Mouse (Mus musculus): ENCODE measurements around the gene Actbl2. TPM values are rescaled to one million over a fixed set of nuclear protein-coding genes. Genes with fewer than 3 reads are reported as not detected.
A peak's percentile ranks its signal among the peaks of the same experiment; 100 is the strongest.

The Actbl2 gene
- not detected for total RNA-seq (2021)

GRCm38 (mm10) chr13:111254713-111255112, at the start of gene Actbl2:
Actbl2 (plus strand) TSS chr13:111255013.
- no peak for DNase-seq
- intact Hi-C loops (cut with DNase I) = no loop called here

GRCm38 (mm10) chr13:111210649-111211378, 44.0 kb upstream of the Actbl2 start:
- intact Hi-C loops (cut with DNase I) = no loop called here
- DNase-seq = peak; percentile 28 to 32

- intact Hi-C loops (cut with DNase I) = no loop called here
- DNase-seq = no peak
Measured at GRCm38 (mm10) chr13:111228768-111229167, 26.0 kb upstream of the Actbl2 start.

- no peak for DNase-seq
- intact Hi-C loops (cut with DNase I) = no loop called here
Measured at GRCm38 (mm10) chr13:111229541-111229940, 25.3 kb upstream of the Actbl2 start.

- DNase-seq = no peak
- intact Hi-C loops (cut with DNase I) = loop anchor here (10.0 kb wide), 1 partner anchor 528 kb away; no protein-coding TSS in a partner anchor
Measured at GRCm38 (mm10) chr13:111232416-111232815, 22.4 kb upstream of the Actbl2 start.

GRCm38 (mm10) chr13:111233356-111233755, 21.5 kb upstream of the Actbl2 start:
- intact Hi-C loops (cut with DNase I) = loop anchor here (10.0 kb wide), 1 partner anchor 529 kb away; no protein-coding TSS in a partner anchor
- DNase-seq = no peak

- intact Hi-C loops (cut with DNase I) = loop anchor here (10.0 kb wide), 1 partner anchor 530 kb away; no protein-coding TSS in a partner anchor
- no peak for DNase-seq
Measured at GRCm38 (mm10) chr13:111234573-111234972, 20.2 kb upstream of the Actbl2 start.

GRCm38 (mm10) chr13:111235719-111236166, 19.1 kb upstream of the Actbl2 start:
- peak; percentile 23 to 24 for DNase-seq
- intact Hi-C loops (cut with DNase I) = loop anchor here (5.0 to 10.0 kb wide), 2 partner anchors 368 to 531 kb away; no protein-coding TSS in a partner anchor

GRCm38 (mm10) chr13:111236461-111236864, 18.4 kb upstream of the Actbl2 start:
- intact Hi-C loops (cut with DNase I) = loop anchor here (5.0 to 10.0 kb wide), 2 partner anchors 369 to 532 kb away; no protein-coding TSS in a partner anchor

GRCm38 (mm10) chr13:111237296-111237695, 17.5 kb upstream of the Actbl2 start:
- intact Hi-C loops (cut with DNase I) = loop anchor here (5.0 to 10.0 kb wide), 2 partner anchors 370 to 532 kb away; no protein-coding TSS in a partner anchor
- DNase-seq = no peak

More at GRCm38 (mm10) chr13:111236461-111236864, 18.4 kb upstream of the Actbl2 start:
- no peak for DNase-seq

- intact Hi-C loops (cut with DNase I) = loop anchor here (1.0 to 10.0 kb wide), 5 partner anchors 173 to 846 kb away; no protein-coding TSS in a partner anchor
- peak; percentile 36 to 42 for DNase-seq
Measured at GRCm38 (mm10) chr13:111237865-111238465, 16.8 kb upstream of the Actbl2 start.

GRCm38 (mm10) chr13:111251106-111251505, 3.7 kb upstream of the Actbl2 start:
- intact Hi-C loops (cut with DNase I) = no loop called here
- DNase-seq = no peak

GRCm38 (mm10) chr13:111251795-111252194, 3.0 kb upstream of the Actbl2 start:
- DNase-seq = no peak
- intact Hi-C loops (cut with DNase I) = no loop called here

- intact Hi-C loops (cut with DNase I) = no loop called here
- DNase-seq = no peak
Measured at GRCm38 (mm10) chr13:111258016-111258415, 3.2 kb downstream of the Actbl2 start.

GRCm38 (mm10) chr13:111258424-111259092, 3.7 kb downstream of the Actbl2 start:
- DNase-seq = no peak
- intact Hi-C loops (cut with DNase I) = no loop called here

- intact Hi-C loops (cut with DNase I) = no loop called here
- DNase-seq = no peak
Measured at GRCm38 (mm10) chr13:111259093-111259491, 4.3 kb downstream of the Actbl2 start.

- DNase-seq = no peak
- intact Hi-C loops (cut with DNase I) = no loop called here
Measured at GRCm38 (mm10) chr13:111259711-111260110, 4.9 kb downstream of the Actbl2 start.

- intact Hi-C loops (cut with DNase I) = no loop called here
- no peak for DNase-seq
Measured at GRCm38 (mm10) chr13:111263186-111263585, 8.4 kb downstream of the Actbl2 start.

GRCm38 (mm10) chr13:111263758-111264157, 8.9 kb downstream of the Actbl2 start:
- intact Hi-C loops (cut with DNase I) = no loop called here
- no peak for DNase-seq

GRCm38 (mm10) chr13:111265231-111266000, 10.6 kb downstream of the Actbl2 start:
- intact Hi-C loops (cut with DNase I) = no loop called here
- DNase-seq = no peak

Measured in heart, postnatal 10 days (tissue).